Mouse (Mus musculus) spleen, adult 2 months (tissue): Measurements from ENCODE around the gene Cst9. TPM values are rescaled to one million over a fixed set of nuclear protein-coding genes. Genes with fewer than 3 reads are reported as not detected.

Experiments
- DNase-seq, 2 experiments: peaks; one replicate each; pipeline versions ENCODE4 v3.0.0 to v3.0.0-alpha.2; 2012 to 2021; ENCODE audit warnings: low spot score in 2 of 2, low read depth in 1 of 2
- H3K27ac ChIP-seq: fragments of 200-500 bp; 2 replicates; pipeline ENCODE4 v1.5.1; 2012; ENCODE audit warnings: low read length, inconsistent platforms; ENCODE audit not compliant: insufficient read depth
- H3K27me3 ChIP-seq: fragments of 200-500 bp; 2 replicates; pipeline ENCODE4 v1.6.1; 2012; ENCODE audit warnings: mild to moderate bottlenecking, moderate library complexity, low read length, inconsistent platforms; ENCODE audit not compliant: control insufficient read depth, insufficient read depth
- H3K36me3 ChIP-seq: fragments of 200-500 bp; 2 replicates; pipeline ENCODE4 v1.6.1; 2012; ENCODE audit warnings: mild to moderate bottlenecking, low read length, inconsistent platforms; ENCODE audit not compliant: control insufficient read depth, insufficient read depth
- H3K4me1 ChIP-seq: fragments of 200-500 bp; 2 replicates; pipeline ENCODE4 v1.6.1; 2011; ENCODE audit warnings: inconsistent platforms; ENCODE audit not compliant: control insufficient read depth, insufficient read depth, insufficient read length
- H3K4me3 ChIP-seq: fragments of 200-500 bp; 2 replicates; pipeline ENCODE4 v1.5.1; 2011; ENCODE audit warnings: mild to moderate bottlenecking, inconsistent platforms; ENCODE audit not compliant: insufficient read depth, insufficient read length; ENCODE audit errors: extremely low read depth
- CTCF ChIP-seq: fragments of 200-500 bp; IDR thresholded peaks from 2 replicates; pipeline ENCODE4 v1.5.1; 2011; ENCODE audit warnings: mild to moderate bottlenecking, inconsistent platforms; ENCODE audit not compliant: insufficient read depth, insufficient read length, insufficient replicate concordance; ENCODE audit errors: extremely low read depth
- POLR2A ChIP-seq: fragments of 200-500 bp; IDR thresholded peaks from 2 replicates; pipeline ENCODE4 v1.6.1; 2011; ENCODE audit warnings: low read depth, low read length, inconsistent platforms
- WGBS: fragments of 180-500 bp; shearing (Covaris S2); methylation state at CpG from one replicate; pipeline ENCODE4 v1.1.7; 2018; 5-methylcytosine and 5-hydroxymethylcytosine counted together
- polyA plus RNA-seq: library from polyadenylated mRNA; depleted of rRNA; stranded (reverse); fragments of >200 nt; gene quantifications from 2 replicates; pipeline ENCODE4 v1.2.3, GENCODE M21; 2012

Gene Cst9
- polyA plus RNA-seq, 1 experiment, result not detected

DNA sequence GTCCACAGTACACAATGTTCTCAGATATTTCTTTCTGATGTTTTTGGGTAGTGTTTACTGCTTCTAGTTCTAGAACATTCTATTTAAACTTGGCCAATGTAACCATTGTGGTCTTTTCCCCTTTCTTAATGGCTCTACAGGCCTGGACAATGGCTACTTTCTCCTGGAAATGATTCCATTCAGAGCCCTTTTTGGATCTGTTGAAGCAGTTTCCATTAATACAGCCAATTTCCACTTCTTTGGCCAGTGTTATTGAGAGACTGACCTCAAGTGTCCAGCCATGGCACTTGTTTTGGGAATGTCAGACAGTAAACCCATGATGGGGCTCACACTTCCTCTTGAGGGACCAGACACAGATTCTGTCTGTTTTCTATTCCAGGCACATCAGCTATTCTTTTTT, 26.7 kb downstream of the Cst9 start:
- H3K4me3 ChIP-seq, result no peak overlapping the region
- DNase-seq, result no peak
- TF ChIP-seq POLR2A, result no peak
- TF ChIP-seq CTCF, result no peak
- H3K27me3 ChIP-seq, result no peaks in the 10 kb centered on the region
- H3K4me1 ChIP-seq, result no peaks in the 10 kb centered on the region
- H3K27ac ChIP-seq, result no peak overlapping the region
- H3K36me3 ChIP-seq, result no peaks in the 10 kb centered on the region

- no peak for DNase-seq
- H3K4me1 ChIP-seq, result no peaks in the 10 kb centered on the region
- TF ChIP-seq CTCF (no peak), POLR2A (no peak)
- no peak within 1 kb of the TSS for H3K4me3 ChIP-seq
- WGBS, result 65% methylated on average over 2 of the region's 2 CpGs
- no peak within 1 kb of the TSS for H3K27ac ChIP-seq
- no peaks in the 10 kb centered on the region for H3K27me3 ChIP-seq
- H3K36me3 ChIP-seq, result no peaks in the 10 kb centered on the region
Observed at GRCm38 (mm10) chr2:148864966-148865365, 30.0 kb downstream of the Cst9 start, which contains the start of gene 9230104L09Rik. Gene 9230104L09Rik (minus strand): TSS chr2:148865038.

DNA sequence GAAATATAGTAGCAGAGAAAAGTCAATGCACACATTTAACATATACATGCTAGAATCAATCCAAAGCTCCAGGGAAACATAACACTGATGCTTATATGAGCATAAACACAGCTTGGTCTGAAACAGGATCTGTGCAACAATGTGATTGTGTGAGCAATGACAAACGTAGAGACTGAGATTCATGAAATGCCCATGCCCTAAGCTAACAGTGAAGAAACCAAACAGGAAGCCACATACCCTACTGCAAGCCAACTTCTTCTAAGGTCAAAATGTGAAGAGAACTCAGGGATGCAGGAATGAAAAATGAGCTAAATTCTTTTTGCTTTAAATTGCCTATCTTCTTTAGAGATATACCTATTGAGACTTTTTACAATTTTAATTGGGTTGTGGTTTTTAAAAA, 34.0 kb downstream of the Cst9 start:
- 13% methylated on average over 1 of the region's 1 CpGs for WGBS
- H3K27ac ChIP-seq, result no peak overlapping the region

DNA sequence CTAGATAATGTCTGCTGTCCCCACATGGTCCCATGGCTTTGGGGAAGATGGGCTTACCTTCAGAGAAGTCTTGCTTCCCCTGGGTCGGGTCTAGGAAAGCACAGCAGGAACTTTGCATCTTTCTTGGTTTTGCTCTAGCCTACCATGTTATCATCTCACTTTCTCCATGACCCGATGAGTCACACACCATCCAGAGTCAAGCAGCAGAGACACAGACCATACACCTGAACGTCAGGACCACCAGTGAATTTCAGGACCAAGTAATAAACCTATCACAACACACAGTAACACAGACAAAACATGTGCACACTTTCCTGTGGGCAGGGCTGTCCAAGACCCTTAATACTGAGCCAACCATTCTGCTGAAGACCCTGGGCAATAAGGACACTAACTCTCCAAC, 35.6 kb downstream of the Cst9 start:
- Histone ChIP-seq H3K4me3 (no peak overlapping the region), H3K27ac (no peak overlapping the region), H3K27me3 (no peaks in the 10 kb centered on the region), H3K4me1 (peaks cover 10% of the 10 kb centered on the region; the same call in 1 of the 2 replicates), H3K36me3 (peaks cover 5% of the 10 kb centered on the region)
- TF ChIP-seq POLR2A (no peak), CTCF (no peak)
- no peak for DNase-seq
- 82% methylated on average over 3 of the region's 3 CpGs for WGBS

More for the DNA sequence above, 34.0 kb downstream of the Cst9 start:
- no peaks in the 10 kb centered on the region for H3K27me3 ChIP-seq
- peaks cover 5% of the 10 kb centered on the region for H3K36me3 ChIP-seq
- no peak overlapping the region for H3K4me3 ChIP-seq
- DNase-seq, result no peak
- peaks cover 6% of the 10 kb centered on the region; the same call in 1 of the 2 replicates for H3K4me1 ChIP-seq
- TF ChIP-seq CTCF (no peak), POLR2A (no peak)

GRCm38 (mm10) chr2:148872860-148873259, 37.9 kb downstream of the Cst9 start:
- peaks cover 19% of the 10 kb centered on the region; the same call in 1 of the 2 replicates for H3K4me1 ChIP-seq
- no peak overlapping the region for H3K27ac ChIP-seq
- no peak for DNase-seq
- 84% methylated on average over 4 of the region's 4 CpGs for WGBS
- no peak overlapping the region for H3K4me3 ChIP-seq
- no peak for TF ChIP-seq POLR2A
- no peak for TF ChIP-seq CTCF
- no peaks in the 10 kb centered on the region for H3K27me3 ChIP-seq
- H3K36me3 ChIP-seq, result peaks cover 5% of the 10 kb centered on the region

GRCm38 (mm10) chr2:148874224-148874616, 39.3 kb downstream of the Cst9 start:
- H3K27ac ChIP-seq, result peak overlapping the region; percentile 15; the same call in 1 of the 2 replicates
- TF ChIP-seq CTCF (no peak), POLR2A (no peak)
- H3K36me3 ChIP-seq, result peaks cover 5% of the 10 kb centered on the region
- no peaks in the 10 kb centered on the region for H3K27me3 ChIP-seq
- peak overlapping the region; percentile 71 for H3K4me3 ChIP-seq
- peaks cover 19% of the 10 kb centered on the region; the same call in 1 of the 2 replicates for H3K4me1 ChIP-seq
- WGBS, result 10% methylated on average over 3 of the region's 3 CpGs
- no peak for DNase-seq

GRCm38 (mm10) chr2:148874617-148875334, 39.8 kb downstream of the Cst9 start:
- H3K27me3 ChIP-seq, result no peaks in the 10 kb centered on the region
- no peak for DNase-seq
- H3K4me3 ChIP-seq, result peak overlapping the region; percentile 71
- peaks cover 5% of the 10 kb centered on the region for H3K36me3 ChIP-seq
- H3K4me1 ChIP-seq, result peaks cover 19% of the 10 kb centered on the region; the same call in 1 of the 2 replicates
- H3K27ac ChIP-seq, result peak overlapping the region; percentile 69
- TF ChIP-seq CTCF (no peak), POLR2A (no peak)
- WGBS, result under 1% methylated on average over 34 of the region's 34 CpGs
